Mouse (Mus musculus) stomach, postnatal 0 days (tissue): ENCODE measurements at regions not wholly inside any gene's neighbourhood (a gene's known extent, or its start where the extent isn't known, plus 50 kb on each side); places are given as distances from the start of the nearest gene placed in this dataset.

Experiments used
- CTCF ChIP-seq: IDR thresholded peaks from 2 replicates; pipeline ENCODE4 v1.5.1; 2016; ENCODE audit warnings: antibody characterized with exemption, low read depth, mild to moderate bottlenecking, moderate library complexity
- EP300 ChIP-seq: optimal IDR thresholded peaks from 2 replicates; pipeline ENCODE3; 2016; ENCODE audit warnings: antibody characterized with exemption

- TF ChIP-seq CTCF: no peak
- no peak for TF ChIP-seq EP300
Measured at GRCm38 (mm10) chr1:71898198-71898597, 245.2 kb upstream of the Fn1 start.
